Mouse (Mus musculus): Measurements from ENCODE around the gene Aim2.
A peak's percentile ranks its signal among the peaks of the same experiment; 100 is the strongest.

The Aim2 gene

GRCm38 (mm10) chr1:173348527-173348926 lies 2.2 kb upstream of the Aim2 start:
- no peak for DNase-seq (ENCODE audit: low spot score)

- DNase-seq (ENCODE audit: low spot score) = no peak
Observed at GRCm38 (mm10) chr1:173349192-173349591, 1.5 kb upstream of the Aim2 start.

GRCm38 (mm10) chr1:173349946-173350345 lies 733 bp upstream of the Aim2 start:
- peak; percentile 87 for DNase-seq (ENCODE audit: low spot score)

- DNase-seq (ENCODE audit: low spot score) = no peak
Observed at GRCm38 (mm10) chr1:173355107-173355846, 4.6 kb downstream of the Aim2 start.

GRCm38 (mm10) chr1:173356699-173357098 lies 6.0 kb downstream of the Aim2 start:
- no peak for DNase-seq (ENCODE audit: low spot score)

- DNase-seq (ENCODE audit: low spot score) = no peak
Observed at GRCm38 (mm10) chr1:173357799-173358198, 7.1 kb downstream of the Aim2 start.

GRCm38 (mm10) chr1:173359590-173360290 lies 9.1 kb downstream of the Aim2 start:
- no peak for DNase-seq (ENCODE audit: low spot score)

- peak; percentile 56 for DNase-seq (ENCODE audit: low spot score)
Observed at GRCm38 (mm10) chr1:173361651-173362050, 11.0 kb downstream of the Aim2 start.

- no peak for DNase-seq (ENCODE audit: low spot score)
Observed at GRCm38 (mm10) chr1:173363436-173363835, 12.8 kb downstream of the Aim2 start.

GRCm38 (mm10) chr1:173364125-173364800 lies 13.6 kb downstream of the Aim2 start:
- no peak for DNase-seq (ENCODE audit: low spot score)

- DNase-seq (ENCODE audit: low spot score) = no peak
Observed at GRCm38 (mm10) chr1:173365970-173366409, 15.3 kb downstream of the Aim2 start.

GRCm38 (mm10) chr1:173366701-173367355 lies 16.1 kb downstream of the Aim2 start:
- no peak for DNase-seq (ENCODE audit: low spot score)

GRCm38 (mm10) chr1:173367356-173368046 lies 16.8 kb downstream of the Aim2 start, which contains the start of gene Cadm3:
Gene Cadm3, minus strand, starts transcription at chr1:173367695.
- DNase-seq (ENCODE audit: low spot score) = no peak

GRCm38 (mm10) chr1:173369611-173370010 lies 18.9 kb downstream of the Aim2 start:
- no peak for DNase-seq (ENCODE audit: low spot score)

- DNase-seq (ENCODE audit: low spot score) = no peak
Observed at GRCm38 (mm10) chr1:173370456-173370855, 19.8 kb downstream of the Aim2 start.

GRCm38 (mm10) chr1:173371586-173371985 lies 20.9 kb downstream of the Aim2 start:
- DNase-seq (ENCODE audit: low spot score) = no peak

GRCm38 (mm10) chr1:173374020-173374419 lies 23.3 kb downstream of the Aim2 start:
- DNase-seq (ENCODE audit: low spot score) = no peak

- peak; percentile 31 for DNase-seq (ENCODE audit: low spot score)
Observed at GRCm38 (mm10) chr1:173377380-173378112, 26.9 kb downstream of the Aim2 start.

GRCm38 (mm10) chr1:173381436-173381835 lies 30.8 kb downstream of the Aim2 start:
- DNase-seq (ENCODE audit: low spot score) = no peak

- DNase-seq (ENCODE audit: low spot score) = no peak
Observed at GRCm38 (mm10) chr1:173389431-173389830, 38.8 kb downstream of the Aim2 start.

- no peak for DNase-seq (ENCODE audit: low spot score)
Observed at GRCm38 (mm10) chr1:173389901-173390401, 39.3 kb downstream of the Aim2 start.

Measured in c-Kit-positive CD71-positive TER-119-positive erythroid progenitor cells, embryonic 14.5 days (primary cell).